Mouse (Mus musculus) 416B (cell line): Measurements from ENCODE around the gene Olfr385.
"Not testable (repeated sequence)": the region's sequence is repeated elsewhere in the genome, so short reads cannot be mapped to it uniquely, and the experiment has no call there.

ENCODE experiments used
- DNase-seq: peaks from one replicate; pipeline ENCODE4 v3.0.0; 2011; ENCODE audit warnings: low read depth

Olfr385 gene

DNA sequence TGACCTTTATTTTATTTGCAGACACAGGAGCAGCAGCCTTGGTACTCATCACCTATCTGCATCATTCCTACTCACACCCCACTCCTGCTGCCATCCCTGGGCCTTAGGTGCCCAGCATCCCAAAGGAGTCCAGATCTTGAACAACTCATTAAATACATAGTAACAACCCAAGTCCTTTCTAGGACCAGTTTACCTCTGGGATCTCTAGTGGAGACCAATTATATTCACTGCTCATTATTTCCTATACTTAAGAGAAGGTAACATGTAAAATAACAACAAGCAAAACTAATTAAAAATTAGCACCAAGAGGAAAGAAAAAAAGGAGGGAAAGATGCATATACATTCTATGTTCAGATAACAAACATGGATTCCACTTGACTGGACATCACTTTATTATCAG is at the start of gene Olfr385:
Gene Olfr385, minus strand, starts transcription at position 101 of the 400 bp plus-strand sequence.
- no peak for DNase-seq

- no peak for DNase-seq
Observed at GRCm38 (mm10) chr11:73598294-73598693, 5.5 kb upstream of the Olfr385 start, which contains the start of gene Olfr384. TSS of gene Olfr384 (plus strand) at chr11:73598594.

GRCm38 (mm10) chr11:73583188-73583587 is 9.6 kb downstream of the Olfr385 start:
- not testable (repeated sequence) for DNase-seq

DNA sequence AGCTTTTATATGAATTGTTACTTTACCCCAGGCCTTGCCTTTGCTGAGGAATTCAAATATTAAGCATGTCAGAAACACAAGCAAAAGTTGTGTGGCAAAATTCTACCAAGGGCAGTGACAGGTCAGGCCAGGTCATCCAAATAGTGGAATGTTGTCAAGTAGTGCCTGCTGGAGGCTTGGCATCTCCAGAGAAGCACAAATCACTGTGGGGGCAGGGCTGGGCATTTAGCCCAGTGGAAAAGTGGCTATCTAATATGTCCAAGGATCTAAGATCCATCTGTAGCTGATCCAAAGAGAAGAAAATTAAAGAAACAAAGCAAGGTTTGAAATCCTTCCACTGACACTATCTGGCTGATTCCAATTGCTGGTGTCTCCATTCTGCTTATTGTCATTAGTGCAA is 12.9 kb downstream of the Olfr385 start:
- no peak for DNase-seq
